Mouse (Mus musculus) embryonic fibroblast, embryonic 13.5 days (primary cell): ENCODE results near the gene Frem2. TPM values are rescaled to one million over a fixed set of nuclear protein-coding genes. Genes with fewer than 3 reads are reported as not detected.

Experiments used
- H3K27ac ChIP-seq: 2 replicates; pipeline ENCODE4 v1.5.1; 2012; ENCODE audit warnings: low read length, control low read depth, inconsistent platforms; ENCODE audit not compliant: insufficient read depth
- H3K4me1 ChIP-seq: 2 replicates; pipeline ENCODE4 v1.6.1; 2011; ENCODE audit warnings: low read length; ENCODE audit not compliant: control insufficient read depth, insufficient read depth
- H3K4me3 ChIP-seq: 2 replicates; pipeline ENCODE4 v1.5.1; 2011; ENCODE audit warnings: mild to moderate bottlenecking, control low read depth, low read length; ENCODE audit not compliant: insufficient read depth
- CTCF ChIP-seq: IDR thresholded peaks from 2 replicates; pipeline ENCODE4 v1.5.1; 2011; ENCODE audit warnings: mild to moderate bottlenecking, control low read depth, low read length, moderate library complexity, borderline replicate concordance; ENCODE audit not compliant: insufficient read depth
- POLR2A ChIP-seq: IDR thresholded peaks from 2 replicates; pipeline ENCODE4 v1.6.1; 2011; ENCODE audit warnings: low read depth, mild to moderate bottlenecking, control low read depth, low read length, moderate library complexity
- polyA plus RNA-seq: library from polyadenylated mRNA; stranded (reverse); fragments of >200 nt; gene quantifications from 2 replicates; pipeline ENCODE4 v1.2.4, GENCODE M21; 2011; ENCODE audit warnings: low read depth; ENCODE audit not compliant: missing spikeins, insufficient read length

The Frem2 gene
- polyA plus RNA-seq, 1 experiment = 0.23 TPM

DNA sequence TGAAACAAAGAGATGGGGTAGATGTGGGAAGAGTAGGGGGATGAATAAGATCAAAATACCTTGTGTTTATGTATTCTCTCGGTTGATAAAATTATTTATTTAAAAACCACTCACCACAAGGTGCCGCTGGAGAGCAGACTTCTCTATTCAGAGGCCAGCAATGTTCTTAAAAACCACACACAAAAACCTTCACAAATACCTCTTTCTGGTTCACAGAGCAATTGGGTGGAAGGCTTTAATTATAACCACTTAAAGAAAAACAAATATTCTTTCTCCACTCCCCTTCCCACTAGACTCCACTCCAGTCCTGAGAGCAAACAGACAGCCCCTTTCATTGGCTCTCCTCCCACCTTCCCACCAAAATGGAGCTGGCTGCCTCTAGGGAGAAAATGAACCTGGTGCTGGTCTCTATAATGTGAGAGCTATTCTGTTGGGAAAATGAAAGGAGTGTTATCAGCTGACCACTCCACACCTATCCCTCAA is 67.0 kb downstream of the Frem2 start:
- TF ChIP-seq CTCF (no peak), POLR2A (no peak)

DNA sequence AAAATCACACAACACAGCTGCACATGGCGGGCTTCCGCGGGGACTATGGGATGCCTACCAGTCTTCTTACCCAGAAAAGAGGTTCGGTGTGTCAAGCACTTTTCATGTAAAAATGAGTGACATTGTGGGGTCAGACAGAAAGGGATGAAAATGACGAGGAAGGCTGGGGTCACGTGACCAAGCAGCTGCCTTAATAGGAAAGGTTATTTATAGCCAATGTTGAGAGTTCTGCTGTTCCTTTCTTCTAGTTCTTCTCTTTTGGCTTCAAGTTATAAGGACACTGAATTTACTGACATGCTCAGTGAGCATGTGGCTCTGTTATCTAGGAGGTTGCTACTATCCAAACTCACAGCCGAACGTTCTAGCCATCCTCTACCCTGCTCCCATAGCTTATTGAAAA is 73.9 kb downstream of the Frem2 start:
- no peak overlapping the region for H3K27ac ChIP-seq
- H3K4me3 ChIP-seq = no peak overlapping the region
- no peak for TF ChIP-seq POLR2A
- TF ChIP-seq CTCF = no peak
- H3K4me1 ChIP-seq = no peaks in the 10 kb centered on the region

More for the DNA sequence above, 67.0 kb downstream of the Frem2 start:
- Histone ChIP-seq H3K27ac (no peak overlapping the region), H3K4me1 (no peaks in the 10 kb centered on the region), H3K4me3 (no peak overlapping the region)

DNA sequence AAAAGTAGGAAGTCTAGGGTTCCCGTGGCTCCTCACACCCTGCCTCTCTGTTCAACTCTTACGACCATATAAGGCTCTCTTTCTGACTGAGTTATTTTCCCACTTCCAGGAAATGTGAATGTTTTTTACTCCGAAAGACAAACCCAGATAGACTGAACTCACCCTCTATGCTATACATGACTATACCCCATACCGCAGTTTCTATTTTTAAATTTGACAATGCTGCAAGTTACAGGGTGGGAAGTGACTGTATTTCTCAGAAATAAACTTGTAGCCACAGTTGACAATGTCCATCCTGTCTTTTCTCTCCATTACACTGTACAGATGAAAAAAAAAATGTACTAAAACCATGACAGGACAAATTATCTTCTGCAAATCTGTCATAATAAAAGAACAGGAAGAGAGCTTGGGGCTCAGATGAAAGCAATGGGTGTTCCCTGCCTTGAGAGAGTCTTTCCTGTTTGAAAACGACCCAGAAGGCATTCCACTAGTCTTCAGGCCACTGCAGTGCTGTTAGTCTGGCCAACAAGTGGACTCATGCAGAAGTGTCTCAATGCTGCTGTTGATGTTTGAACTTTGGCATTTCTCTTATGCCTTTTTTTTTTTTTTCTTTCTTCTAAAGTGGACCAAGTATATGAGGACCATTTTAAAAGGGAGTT is 76.4 kb downstream of the Frem2 start:
- Histone ChIP-seq H3K4me1 (no peaks in the 10 kb centered on the region), H3K27ac (no peak overlapping the region), H3K4me3 (no peak overlapping the region)
- TF ChIP-seq POLR2A (no peak), CTCF (no peak)

DNA sequence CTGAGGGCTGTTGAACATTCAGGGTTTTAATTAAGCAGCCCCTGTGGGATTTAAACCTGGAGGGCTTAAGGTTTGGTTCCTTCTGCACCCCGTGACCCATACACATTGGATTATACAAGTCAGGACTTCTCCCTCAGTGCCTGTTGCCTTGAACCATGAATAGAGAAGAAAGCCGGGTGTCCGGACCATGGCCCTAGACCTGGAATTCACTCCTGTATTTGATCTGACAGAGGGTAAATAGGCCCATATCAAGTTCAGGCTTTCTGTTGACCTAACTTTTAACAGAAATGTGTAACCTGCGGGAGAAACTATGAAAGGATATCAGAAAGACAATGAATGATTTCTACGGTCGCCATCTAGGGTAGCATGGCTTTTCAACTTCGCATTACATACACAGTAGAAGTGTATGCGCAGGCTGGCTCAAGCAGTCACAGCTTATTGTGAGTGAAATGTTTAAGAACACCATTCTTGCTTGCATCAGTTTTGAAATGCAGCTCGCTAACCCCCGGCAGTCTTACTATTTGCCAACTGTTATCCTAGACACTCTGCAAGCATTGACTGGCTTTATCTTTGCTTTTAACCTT is 77.9 kb downstream of the Frem2 start:
- Histone ChIP-seq H3K4me1 (no peaks in the 10 kb centered on the region), H3K4me3 (no peak overlapping the region), H3K27ac (no peak overlapping the region)
- TF ChIP-seq POLR2A (no peak), CTCF (no peak)

DNA sequence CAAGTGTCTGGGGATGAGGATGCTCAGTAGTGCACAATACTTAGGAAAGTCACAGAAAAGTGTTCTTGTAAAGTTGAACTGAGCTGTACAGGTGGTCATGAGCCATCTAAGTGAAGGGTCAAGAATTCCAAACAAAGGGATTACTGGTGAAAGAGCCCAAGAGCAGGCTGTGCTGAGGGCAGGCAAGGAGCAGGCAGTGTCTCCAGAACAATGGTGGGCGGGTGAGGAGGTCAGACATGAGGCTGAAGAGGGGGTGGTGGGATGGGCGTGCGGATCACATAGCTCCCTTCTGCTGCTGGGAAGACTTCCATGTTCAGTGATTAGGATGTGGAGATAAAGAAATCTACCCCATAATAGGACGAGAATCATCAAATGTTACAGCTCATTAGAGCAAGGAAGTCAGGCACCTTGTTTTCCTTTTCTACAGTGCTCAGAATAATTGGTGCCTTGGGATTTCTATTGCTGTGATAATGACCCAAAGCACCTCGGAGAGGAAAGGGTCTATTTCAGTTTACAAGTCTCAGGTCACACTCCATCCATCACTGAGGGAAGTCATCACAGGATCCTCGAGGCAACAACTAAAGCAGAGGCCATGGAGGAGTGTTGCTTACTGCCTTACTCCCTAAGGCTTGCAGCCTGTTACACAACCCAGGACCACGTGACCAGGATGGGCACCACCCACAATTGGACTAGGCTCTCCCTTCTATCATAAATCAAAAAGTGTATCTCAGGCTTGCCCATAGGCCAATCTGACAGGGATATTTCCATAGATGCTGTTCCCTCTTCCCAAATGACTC is 80.6 kb downstream of the Frem2 start:
- TF ChIP-seq CTCF (no peak), POLR2A (no peak)
- Histone ChIP-seq H3K27ac (no peak overlapping the region), H3K4me1 (no peaks in the 10 kb centered on the region), H3K4me3 (no peak overlapping the region)

DNA sequence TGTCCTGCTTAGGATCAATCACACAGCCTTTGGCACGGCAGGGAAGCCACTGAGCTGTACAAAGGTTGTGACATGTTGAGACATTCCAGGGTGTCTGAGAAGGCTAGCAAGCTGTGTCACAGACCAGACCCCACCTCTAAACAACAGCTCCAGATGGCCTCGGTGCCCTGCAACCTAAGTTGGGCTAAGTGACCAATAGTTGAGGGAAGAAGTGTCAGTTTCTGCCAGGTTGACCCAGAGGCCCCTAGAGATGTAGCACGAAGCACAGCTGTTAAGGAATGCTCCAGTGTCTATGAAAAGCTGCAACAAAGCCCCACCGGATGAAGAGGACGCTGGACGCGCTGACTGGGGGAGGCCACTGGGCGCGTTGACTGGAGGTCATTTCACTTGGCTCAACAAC is 83.0 kb downstream of the Frem2 start:
- no peak for TF ChIP-seq CTCF
- TF ChIP-seq POLR2A = no peak
- no peak overlapping the region for H3K4me3 ChIP-seq
- no peak overlapping the region for H3K27ac ChIP-seq
- H3K4me1 ChIP-seq = no peaks in the 10 kb centered on the region

DNA sequence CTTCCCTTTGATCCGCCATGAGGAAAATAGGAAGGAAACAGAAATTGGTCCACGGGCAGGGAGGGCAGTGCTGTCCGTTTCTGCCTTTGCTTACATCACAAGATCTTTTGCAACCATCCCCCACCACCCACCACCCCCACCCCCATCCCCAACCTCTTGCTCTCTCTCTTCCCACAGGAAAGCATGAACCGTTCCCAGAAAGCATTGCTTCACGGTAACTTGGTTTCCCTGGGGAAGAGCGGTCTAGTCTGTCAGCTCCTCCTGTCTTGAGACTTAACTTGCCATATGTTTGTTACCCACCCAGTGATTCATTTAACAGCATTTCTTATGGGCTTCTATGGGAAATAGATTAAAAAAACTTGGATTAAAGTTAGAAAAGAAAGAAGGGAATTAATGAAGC is 85.5 kb downstream of the Frem2 start:
- Histone ChIP-seq H3K4me3 (no peak overlapping the region), H3K4me1 (no peaks in the 10 kb centered on the region), H3K27ac (no peak overlapping the region)
- TF ChIP-seq CTCF (no peak), POLR2A (no peak)

DNA sequence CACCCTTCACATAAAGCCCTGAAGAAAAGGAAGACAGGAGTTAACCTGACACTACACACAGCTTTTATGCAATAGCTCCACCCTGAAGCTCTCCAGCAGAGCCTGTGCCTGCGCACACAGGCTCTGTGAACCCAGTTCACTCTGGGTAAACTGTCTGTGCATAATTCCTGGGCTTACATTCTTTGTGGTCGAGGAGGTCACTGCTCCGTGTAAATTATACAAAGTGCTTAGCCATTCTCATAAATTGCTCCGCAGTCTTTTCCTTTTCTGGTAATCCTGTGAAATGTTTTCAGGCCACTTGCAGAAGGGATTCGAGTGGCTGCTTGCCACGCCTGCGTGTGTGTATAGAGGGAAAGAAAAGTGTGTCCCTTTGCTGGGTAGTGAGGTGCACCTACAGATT is 92.6 kb downstream of the Frem2 start:
- no peak for TF ChIP-seq POLR2A
- no peak for TF ChIP-seq CTCF
- H3K4me1 ChIP-seq = no peaks in the 10 kb centered on the region
- no peak overlapping the region for H3K4me3 ChIP-seq
- no peak overlapping the region for H3K27ac ChIP-seq

DNA sequence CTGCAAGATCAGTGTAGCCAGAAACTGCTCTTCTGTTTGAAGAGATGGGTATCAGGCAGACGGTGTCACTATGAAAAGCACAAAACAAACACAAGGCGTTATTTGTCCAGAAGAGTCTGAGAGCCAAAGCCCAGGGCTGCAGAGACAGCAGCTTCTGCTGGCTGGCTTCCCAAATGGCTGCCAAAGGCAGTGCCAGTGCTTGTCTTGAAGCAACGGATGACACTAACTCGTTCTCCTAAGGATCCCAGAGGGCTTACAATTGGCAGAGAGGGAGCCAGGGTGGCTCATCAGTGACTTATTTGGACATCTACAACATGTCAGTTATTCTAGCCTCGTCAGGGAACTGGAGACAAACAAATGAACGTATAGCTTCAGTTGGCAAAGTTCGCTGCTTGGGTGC is 93.4 kb downstream of the Frem2 start:
- Histone ChIP-seq H3K4me1 (no peaks in the 10 kb centered on the region), H3K27ac (no peak overlapping the region), H3K4me3 (no peak overlapping the region)
- no peak for TF ChIP-seq CTCF
- no peak for TF ChIP-seq POLR2A

DNA sequence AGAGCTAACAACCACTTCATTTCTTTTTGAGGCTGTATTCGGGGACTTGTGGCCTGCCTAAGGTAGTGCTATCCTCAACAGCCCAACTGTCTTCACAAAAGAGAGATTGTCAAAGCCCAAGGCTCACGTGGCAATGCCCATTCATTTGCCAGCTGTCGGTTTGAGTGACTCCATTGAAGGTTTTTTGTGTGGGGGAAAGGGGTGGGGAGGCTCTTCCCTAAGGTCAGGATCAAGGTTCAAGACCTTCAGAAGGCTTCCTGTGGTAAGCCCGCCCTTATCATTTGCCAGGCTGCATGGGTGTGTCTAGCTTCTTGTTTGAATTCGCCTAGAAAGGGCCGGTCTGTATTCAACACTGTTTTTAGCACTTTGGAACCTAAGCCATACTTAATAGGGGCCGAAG is 95.3 kb downstream of the Frem2 start:
- TF ChIP-seq CTCF (no peak), POLR2A (no peak)
- H3K27ac ChIP-seq = no peak overlapping the region
- no peaks in the 10 kb centered on the region for H3K4me1 ChIP-seq
- no peak overlapping the region for H3K4me3 ChIP-seq
